Mouse (Mus musculus) MEL (cell line): ENCODE measurements around the gene Trappc6a. TPM values are rescaled to one million over a fixed set of nuclear protein-coding genes. Genes with fewer than 3 reads are reported as not detected.
A peak's percentile ranks its signal among the peaks of the same experiment; 100 is the strongest.

Experiments
- DNase-seq: peaks from one replicate; pipeline ENCODE4 v3.0.0; 2011; ENCODE audit warnings: low read depth, low spot score
- H3K27ac ChIP-seq: 2 replicates; pipeline ENCODE4 v1.5.1; 2012; ENCODE audit warnings: low read depth, mild to moderate bottlenecking, control low read depth, low read length, moderate library complexity; ENCODE audit not compliant: control insufficient read depth
- H3K27me3 ChIP-seq, 2 experiments: fragments of 150-350 bp in 1 of 2; sonication (generic) in 1 of 2; 2 replicates each; pipeline ENCODE4 v1.6.1; 2012; ENCODE audit warnings: low read length in 2 of 2, mild to moderate bottlenecking in 2 of 2, improper control_type of control experiment in 1 of 2, moderate library complexity in 1 of 2; ENCODE audit not compliant: insufficient read depth in 2 of 2, control insufficient read depth in 1 of 2
- H3K36me3 ChIP-seq, 2 experiments: 2 replicates each; pipeline ENCODE4 v1.6.1; 2012 to 2014; ENCODE audit warnings: low read length in 2 of 2, improper control_type of control experiment in 1 of 2, inconsistent platforms in 1 of 2, mild to moderate bottlenecking in 1 of 2; ENCODE audit not compliant: insufficient read depth in 2 of 2, control insufficient read depth in 1 of 2
- H3K4me1 ChIP-seq, 2 experiments: fragments of 150-350 bp in 1 of 2; sonication (generic) in 1 of 2; 2 replicates each; pipeline ENCODE4 v1.6.1; 2012; ENCODE audit warnings: low read length in 2 of 2, improper control_type of control experiment in 1 of 2, mild to moderate bottlenecking in 1 of 2; ENCODE audit not compliant: insufficient read depth in 2 of 2, control insufficient read depth in 1 of 2
- H3K4me3 ChIP-seq, 2 experiments: fragments of 150-350 bp in 1 of 2; sonication (generic) in 1 of 2; 2 replicates each; pipeline ENCODE4 v1.5.1; 2012; ENCODE audit warnings: low read depth in 2 of 2, low read length in 2 of 2, mild to moderate bottlenecking in 2 of 2, moderate library complexity in 2 of 2, control low read depth in 1 of 2, improper control_type of control experiment in 1 of 2; ENCODE audit not compliant: control insufficient read depth in 1 of 2, insufficient read depth in 1 of 2
- H3K79me2 ChIP-seq: 2 replicates; pipeline ENCODE4 v1.6.1; 2012; ENCODE audit warnings: mild to moderate bottlenecking, low read length, moderate library complexity; ENCODE audit not compliant: control insufficient read depth, poor library complexity, insufficient read depth
- H3K9ac ChIP-seq: 2 replicates; pipeline ENCODE4 v1.6.1; 2012; ENCODE audit warnings: low read depth, mild to moderate bottlenecking, control low read depth, low read length, moderate library complexity; ENCODE audit not compliant: control insufficient read depth, poor library complexity, severe bottlenecking
- H3K9me3 ChIP-seq: fragments of 150-350 bp; sonication (generic); replicated peaks from 2 replicates; pipeline ENCODE4 v1.6.1; 2012; ENCODE audit warnings: mild to moderate bottlenecking, low read length, improper control_type of control experiment, moderate library complexity; ENCODE audit not compliant: insufficient read depth
- CHD1 ChIP-seq: IDR thresholded peaks from 2 replicates; pipeline ENCODE4 v1.6.1; 2012; ENCODE audit warnings: low read depth, mild to moderate bottlenecking, inconsistent platforms, low read length, improper control_type of control experiment
- CHD2 ChIP-seq: IDR thresholded peaks from 2 replicates; pipeline ENCODE4 v1.6.1; 2011; ENCODE audit warnings: low read length, improper control_type of control experiment
- CTCF ChIP-seq, 3 experiments: IDR thresholded peaks in 2 of 3; conservative IDR thresholded peaks in 1 of 3; 2 replicates each; pipeline ENCODE4 v1.5.1; 2011 to 2012; ENCODE audit warnings: low read length in 3 of 3, low read depth in 2 of 3, mild to moderate bottlenecking in 2 of 3, improper control_type of control experiment in 1 of 3, inconsistent platforms in 1 of 3, mixed read lengths in 1 of 3, moderate library complexity in 1 of 3; ENCODE audit not compliant: control insufficient read depth in 1 of 3, insufficient read depth in 1 of 3, poor library complexity in 1 of 3, severe bottlenecking in 1 of 3
- E2F4 ChIP-seq: IDR thresholded peaks from 2 replicates; pipeline ENCODE4 v1.6.1; 2011; ENCODE audit warnings: low read depth, low read length, improper control_type of control experiment, borderline replicate concordance
- EP300 ChIP-seq, 2 experiments: IDR thresholded peaks; 2 replicates each; pipeline ENCODE4 v1.6.1; 2011; ENCODE audit warnings: improper control_type of control experiment in 2 of 2, low read length in 2 of 2, low read depth in 1 of 2, mild to moderate bottlenecking in 1 of 2
- MAFK ChIP-seq: IDR thresholded peaks from 2 replicates; pipeline ENCODE4 v1.6.1; 2011; ENCODE audit warnings: low read depth, mild to moderate bottlenecking, low read length, improper control_type of control experiment, borderline replicate concordance
- MAX ChIP-seq: IDR thresholded peaks from 2 replicates; pipeline ENCODE4 v1.6.1; 2011; ENCODE audit warnings: low read length, improper control_type of control experiment
- MAZ ChIP-seq: IDR thresholded peaks from 2 replicates; pipeline ENCODE4 v1.6.1; 2012; ENCODE audit warnings: low read depth, mild to moderate bottlenecking, inconsistent platforms, low read length, improper control_type of control experiment
- MYB ChIP-seq: IDR thresholded peaks from 2 replicates; pipeline ENCODE4 v1.6.1; 2011; ENCODE audit warnings: mild to moderate bottlenecking, low read depth, low read length, improper control_type of control experiment
- POLR2A ChIP-seq, 2 experiments: IDR thresholded peaks; 2 replicates each; pipeline ENCODE4 v1.6.1; 2011 to 2012; ENCODE audit warnings: low read length in 2 of 2, mild to moderate bottlenecking in 2 of 2, control low read depth in 1 of 2, improper control_type of control experiment in 1 of 2, low read depth in 1 of 2, moderate library complexity in 1 of 2; ENCODE audit not compliant: control insufficient read depth in 1 of 2, insufficient read depth in 1 of 2, poor library complexity in 1 of 2
- POLR2AphosphoS2 ChIP-seq: IDR thresholded peaks from 2 replicates; pipeline ENCODE4 v1.6.1; 2011; ENCODE audit warnings: low read length, improper control_type of control experiment
- RCOR1 ChIP-seq: IDR thresholded peaks from 2 replicates; pipeline ENCODE4 v1.6.1; 2012; ENCODE audit warnings: low read depth, mild to moderate bottlenecking, inconsistent platforms, low read length, improper control_type of control experiment
- TAL1 ChIP-seq: IDR thresholded peaks from 2 replicates; pipeline ENCODE4 v1.6.1; 2012; ENCODE audit warnings: mild to moderate bottlenecking, inconsistent platforms, low read length, moderate library complexity, mixed read lengths
- USF2 ChIP-seq, 2 experiments: IDR thresholded peaks; 2 replicates each; pipeline ENCODE4 v1.6.1; 2011 to 2012; ENCODE audit warnings: improper control_type of control experiment in 2 of 2, low read length in 2 of 2, borderline replicate concordance in 1 of 2, inconsistent platforms in 1 of 2, low read depth in 1 of 2, mild to moderate bottlenecking in 1 of 2; ENCODE audit not compliant: insufficient read depth in 1 of 2
- ZC3H11A ChIP-seq: IDR thresholded peaks from 2 replicates; pipeline ENCODE4 v1.6.1; 2012; ENCODE audit warnings: low read depth, mild to moderate bottlenecking, inconsistent platforms, low read length, improper control_type of control experiment
- ZKSCAN1 ChIP-seq: IDR thresholded peaks from 2 replicates; pipeline ENCODE4 v1.6.1; 2012; ENCODE audit warnings: low read depth, mild to moderate bottlenecking, inconsistent platforms, low read length, improper control_type of control experiment, moderate library complexity
- ZNF384 ChIP-seq: IDR thresholded peaks from 2 replicates; pipeline ENCODE4 v1.6.1; 2012; ENCODE audit warnings: low read depth, mild to moderate bottlenecking, inconsistent platforms, low read length, improper control_type of control experiment
- polyA plus RNA-seq, 2 experiments: library from polyadenylated mRNA; stranded (reverse) in 1 of 2; unstranded in 1 of 2; fragments of >175 nt in 1 of 2; fragments of >200 nt in 1 of 2; gene quantifications; 2 replicates each; pipeline versions ENCODE4 v1.2.1 to v1.2.4; 2012; ENCODE audit warnings: low replicate concordance in 2 of 2, low read depth in 1 of 2; ENCODE audit not compliant: insufficient read length in 2 of 2, insufficient read depth in 1 of 2, missing spikeins in 1 of 2
- total RNA-seq: library from RNA; depleted of rRNA; stranded (reverse); fragments of 300-350 nt; gene quantifications from 2 replicates; pipeline ENCODE4 v1.2.3, GENCODE M21; 2012

The Trappc6a gene
- total and polyA plus RNA-seq, 3 experiments, result 82.8 to 88.2 TPM; not detected in 1

- Histone ChIP-seq H3K9me3 (no peaks in the 10 kb centered on the region), H3K36me3 (peaks cover 3 to 6% of the 10 kb centered on the region in 2 experiments; a peak in 3 of 4 replicates), H3K79me2 (peaks cover 67% of the 10 kb centered on the region), H3K4me1 (peaks cover 0 to 14% of the 10 kb centered on the region in 2 experiments; a peak in 2 of 4 replicates), H3K4me3 (no peak overlapping the region), H3K27me3 (no peaks in the 10 kb centered on the region), H3K27ac (no peak overlapping the region), H3K9ac (no peak overlapping the region)
- no peak for DNase-seq
- TF ChIP-seq RCOR1 (no peak), USF2 (IDR thresholded peaks at IDR 0.05; ENCODE audit: borderline replicate concordance in 1 of 2, insufficient read depth in 1 of 2, low read depth in 1 of 2, low read length in 2 of 2) (no peak), ZC3H11A (no peak), MAX (no peak), ZNF384 (no peak), MAFK (no peak), TAL1 (no peak), CHD1 (no peak), E2F4 (no peak), CHD2 (no peak), EP300 (IDR thresholded peaks at IDR 0.05; ENCODE audit: low read depth in 1 of 2, low read length in 2 of 2) (no peak), POLR2AphosphoS2 (no peak), POLR2A (IDR thresholded peaks at IDR 0.05; ENCODE audit: control insufficient read depth in 1 of 2, insufficient read depth in 1 of 2, low read depth in 1 of 2, low read length in 2 of 2, poor library complexity in 1 of 2) (no peak), MAZ (no peak), MYB (no peak)
- TF ChIP-seq, all 39 proteins: peak for 0
These were observed 50.0 kb downstream of the Trappc6a start for GRCm38 (mm10) chr7:19557982-19558900.

- H3K4me3 ChIP-seq, result no peak overlapping the region
- H3K27ac ChIP-seq, result no peak overlapping the region
- H3K36me3 ChIP-seq, result peaks cover 3 to 10% of the 10 kb centered on the region in 2 experiments; a peak in 3 of 4 replicates
These were observed 50.8 kb downstream of the Trappc6a start for GRCm38 (mm10) chr7:19558965-19559364.

More at GRCm38 (mm10) chr7:19558965-19559364, 50.8 kb downstream of the Trappc6a start:
- Histone ChIP-seq H3K9ac (no peak overlapping the region), H3K79me2 (peaks cover 65% of the 10 kb centered on the region), H3K9me3 (no peaks in the 10 kb centered on the region), H3K4me1 (peaks cover 0 to 19% of the 10 kb centered on the region in 2 experiments; a peak in 3 of 4 replicates), H3K27me3 (no peaks in the 10 kb centered on the region)
- TF ChIP-seq MAZ (no peak), MAX (no peak), ZKSCAN1 (no peak), POLR2AphosphoS2 (no peak), CHD1 (no peak), CTCF (IDR thresholded peaks at IDR 0.05 in 2 of 3, conservative IDR thresholded peaks at IDR 0.05 in 1 of 3; ENCODE audit: control insufficient read depth in 1 of 3, insufficient read depth in 1 of 3, low read depth in 2 of 3, low read length in 3 of 3, poor library complexity in 1 of 3, severe bottlenecking in 1 of 3) (peak; percentile 62 to 72 (median 63))
- peak; percentile 61 for DNase-seq
